Mouse (Mus musculus): ENCODE measurements around the gene Lcn11. TPM values are rescaled to one million over a fixed set of nuclear protein-coding genes. Genes with fewer than 3 reads are reported as not detected.
"Not testable (repeated sequence)": the region's sequence is repeated elsewhere in the genome, so short reads cannot be mapped to it uniquely, and the experiment has no call there.

The Lcn11 gene
- polyA plus RNA-seq, 1 experiment from 2014 or later = not detected

- Histone ChIP-seq H3K9me3 (ENCODE audit: low read depth, low read length) (no peaks in the 10 kb centered on the region), H3K27me3 (ENCODE audit: insufficient read depth, low read length) (no peaks in the 10 kb centered on the region), H3K4me1 (ENCODE audit: insufficient read depth) (peaks cover 3% of the 10 kb centered on the region; the same call in 1 of the 2 replicates), H3K4me2 (no peak overlapping the region), H3K36me3 (ENCODE audit: insufficient read depth) (no peaks in the 10 kb centered on the region), H3K9ac (no peak overlapping the region), H3K27ac (ENCODE audit: low read depth) (no peak overlapping the region), H3K4me3 (ENCODE audit: low read depth, low read length) (no peak overlapping the region)
- peak; percentile 49; the same call in 1 of the 2 replicates for ATAC-seq (ENCODE audit: insufficient read depth)
- DNase-seq = peak; percentile 19
- WGBS = 38% methylated on average over 5 of the region's 5 CpGs
- no peak for TF ChIP-seq CTCF (IDR thresholded peaks at IDR 0.05; ENCODE audit: low read depth)
These were observed 8.9 kb downstream of the Lcn11 start for GRCm38 (mm10) chr2:25785573-25786322.

GRCm38 (mm10) chr2:25789092-25789491, 12.3 kb downstream of the Lcn11 start:
- no peaks in the 10 kb centered on the region for H3K9me3 ChIP-seq (ENCODE audit: low read depth, low read length)
- no peak overlapping the region for H3K27ac ChIP-seq (ENCODE audit: low read depth)
- peaks cover 3% of the 10 kb centered on the region; the same call in 1 of the 2 replicates for H3K4me1 ChIP-seq (ENCODE audit: insufficient read depth)
- no peaks in the 10 kb centered on the region for H3K27me3 ChIP-seq (ENCODE audit: insufficient read depth, low read length)
- H3K4me3 ChIP-seq (ENCODE audit: low read depth, low read length) = no peak overlapping the region
- no peaks in the 10 kb centered on the region for H3K36me3 ChIP-seq (ENCODE audit: insufficient read depth)
- H3K4me2 ChIP-seq = no peak overlapping the region
- 80% methylated on average over 3 of the region's 3 CpGs for WGBS
- DNase-seq (no peak), ATAC-seq (ENCODE audit: insufficient read depth) (no peak)
- no peak overlapping the region for H3K9ac ChIP-seq
- TF ChIP-seq CTCF (IDR thresholded peaks at IDR 0.05; ENCODE audit: low read depth) = no peak

DNA sequence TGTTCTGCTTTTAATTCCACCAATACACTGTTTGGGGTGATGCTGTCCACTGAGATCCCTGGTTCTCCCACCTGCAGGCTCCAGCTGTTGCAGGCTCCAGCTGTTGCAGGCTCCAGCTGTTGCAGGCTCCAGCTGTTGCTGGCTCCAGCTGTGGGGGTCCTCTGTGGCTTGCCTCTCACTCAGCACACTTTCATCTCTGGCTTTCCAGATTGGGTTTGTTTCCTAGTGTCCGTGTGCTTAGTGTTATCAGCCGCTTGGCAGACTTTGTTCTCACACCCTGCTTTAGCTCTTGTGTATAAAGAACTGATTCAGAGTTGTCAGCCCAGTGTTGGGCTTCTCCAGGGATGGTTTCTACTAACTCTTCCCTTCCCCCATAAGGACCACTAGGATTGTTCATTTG, 20.8 kb downstream of the Lcn11 start:
- no peak for ATAC-seq (ENCODE audit: insufficient read depth)
- no peak overlapping the region for H3K4me3 ChIP-seq (ENCODE audit: low read depth, low read length)
- H3K9ac ChIP-seq = no peak overlapping the region
- no peaks in the 10 kb centered on the region for H3K27me3 ChIP-seq (ENCODE audit: insufficient read depth, low read length)
- no peak for TF ChIP-seq CTCF (IDR thresholded peaks at IDR 0.05; ENCODE audit: low read depth)
- DNase-seq = no peak
- H3K4me2 ChIP-seq = no peak overlapping the region
- H3K9me3 ChIP-seq (ENCODE audit: low read depth, low read length) = no peaks in the 10 kb centered on the region
- H3K27ac ChIP-seq (ENCODE audit: low read depth) = no peak overlapping the region
- no peaks in the 10 kb centered on the region for H3K36me3 ChIP-seq (ENCODE audit: insufficient read depth)
- no peaks in the 10 kb centered on the region for H3K4me1 ChIP-seq (ENCODE audit: insufficient read depth)
- 13% methylated on average over 2 of the region's 2 CpGs for WGBS

DNA sequence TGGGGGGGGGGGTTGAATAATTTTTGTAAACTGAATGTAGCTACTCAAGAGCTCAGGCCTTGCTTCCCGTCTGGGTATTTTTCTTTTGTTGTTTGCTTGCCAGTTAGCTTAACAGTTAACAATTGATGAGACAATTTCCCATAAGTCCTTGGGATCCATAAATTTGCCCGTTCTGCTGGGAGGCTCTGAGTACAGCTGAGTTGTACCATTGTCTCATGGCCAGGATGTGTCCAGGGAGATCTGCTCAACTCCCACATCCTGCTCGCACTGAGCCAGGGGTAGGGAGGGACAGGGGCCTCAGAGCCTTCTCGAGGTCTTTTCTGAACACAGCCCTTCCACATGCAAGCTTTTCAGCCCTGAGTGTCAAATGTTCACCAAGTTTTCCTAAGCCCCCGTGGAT, 21.2 kb downstream of the Lcn11 start:
- no peak overlapping the region for H3K9ac ChIP-seq
- WGBS = 44% methylated on average over 5 of the region's 5 CpGs
- H3K4me3 ChIP-seq (ENCODE audit: low read depth, low read length) = no peak overlapping the region

GRCm38 (mm10) chr2:25811711-25812110, 34.9 kb downstream of the Lcn11 start:
- ATAC-seq (ENCODE audit: insufficient read depth) = no peak
- no peak for TF ChIP-seq CTCF (IDR thresholded peaks at IDR 0.05; ENCODE audit: low read depth)
- no peak overlapping the region for H3K9ac ChIP-seq
- no peak overlapping the region for H3K27ac ChIP-seq (ENCODE audit: low read depth)
- 53% methylated on average over 2 of the region's 2 CpGs for WGBS
- no peaks in the 10 kb centered on the region for H3K9me3 ChIP-seq (ENCODE audit: low read depth, low read length)
- H3K36me3 ChIP-seq (ENCODE audit: insufficient read depth) = no peaks in the 10 kb centered on the region
- H3K27me3 ChIP-seq (ENCODE audit: insufficient read depth, low read length) = no peaks in the 10 kb centered on the region
- H3K4me2 ChIP-seq = no peak overlapping the region
- no peaks in the 10 kb centered on the region for H3K4me1 ChIP-seq (ENCODE audit: insufficient read depth)
- DNase-seq = no peak
- H3K4me3 ChIP-seq (ENCODE audit: low read depth, low read length) = no peak overlapping the region

More for the DNA sequence above, 21.2 kb downstream of the Lcn11 start:
- Histone ChIP-seq H3K36me3 (ENCODE audit: insufficient read depth) (no peaks in the 10 kb centered on the region), H3K4me2 (no peak overlapping the region), H3K27ac (ENCODE audit: low read depth) (no peak overlapping the region), H3K4me1 (ENCODE audit: insufficient read depth) (no peaks in the 10 kb centered on the region), H3K9me3 (ENCODE audit: low read depth, low read length) (no peaks in the 10 kb centered on the region), H3K27me3 (ENCODE audit: insufficient read depth, low read length) (no peaks in the 10 kb centered on the region)
- TF ChIP-seq CTCF (IDR thresholded peaks at IDR 0.05; ENCODE audit: low read depth) = no peak
- DNase-seq (no peak), ATAC-seq (ENCODE audit: insufficient read depth) (no peak)

GRCm38 (mm10) chr2:25813364-25813763, 36.5 kb downstream of the Lcn11 start:
- peak; percentile 33 for TF ChIP-seq CTCF (IDR thresholded peaks at IDR 0.05; ENCODE audit: low read depth)
- no peak overlapping the region for H3K27ac ChIP-seq (ENCODE audit: low read depth)
- no peak overlapping the region for H3K4me2 ChIP-seq
- no peak for DNase-seq
- no peak for ATAC-seq (ENCODE audit: insufficient read depth)
- no peaks in the 10 kb centered on the region for H3K27me3 ChIP-seq (ENCODE audit: insufficient read depth, low read length)
- 70% methylated on average over 5 of the region's 5 CpGs for WGBS
- H3K9ac ChIP-seq = no peak overlapping the region
- H3K4me1 ChIP-seq (ENCODE audit: insufficient read depth) = no peaks in the 10 kb centered on the region
- no peak overlapping the region for H3K4me3 ChIP-seq (ENCODE audit: low read depth, low read length)
- H3K9me3 ChIP-seq (ENCODE audit: low read depth, low read length) = no peaks in the 10 kb centered on the region
- no peaks in the 10 kb centered on the region for H3K36me3 ChIP-seq (ENCODE audit: insufficient read depth)

DNA sequence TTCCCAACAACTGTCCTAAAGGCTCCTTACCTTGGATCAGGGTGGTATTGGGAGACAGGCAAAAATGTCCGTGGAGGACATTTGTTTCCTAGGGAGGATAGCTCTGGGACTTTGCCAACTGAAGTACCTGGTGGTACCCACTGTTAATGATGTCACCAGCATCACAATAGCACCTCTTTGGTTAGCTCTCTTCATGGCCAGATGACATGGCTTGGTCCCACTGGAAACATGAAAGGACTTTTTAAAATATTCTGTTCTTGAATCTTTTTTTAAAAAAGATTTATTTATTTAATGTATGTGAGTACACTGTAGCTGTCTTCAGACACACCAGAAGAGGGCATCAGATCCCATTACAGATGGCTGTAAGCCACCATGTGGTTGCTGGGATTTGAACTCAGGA, 38.9 kb downstream of the Lcn11 start, which contains the start of gene Glt6d1:
Gene Glt6d1, minus strand, starts transcription at position 101 of the 400 bp plus-strand sequence.
- not testable (repeated sequence) for H3K4me3 ChIP-seq (ENCODE audit: low read depth, low read length); H3K27me3 ChIP-seq (ENCODE audit: insufficient read depth, low read length); ATAC-seq (ENCODE audit: insufficient read depth); H3K27ac ChIP-seq (ENCODE audit: low read depth); H3K4me2 ChIP-seq; H3K36me3 ChIP-seq (ENCODE audit: insufficient read depth); H3K9ac ChIP-seq; DNase-seq; H3K9me3 ChIP-seq (ENCODE audit: low read depth, low read length); H3K4me1 ChIP-seq (ENCODE audit: insufficient read depth)
- WGBS = 74% methylated on average over 1 of the region's 1 CpGs
